Mouse (Mus musculus): ENCODE data around the gene Fez1. TPM values are rescaled to one million over a fixed set of nuclear protein-coding genes. Genes with fewer than 3 reads are reported as not detected.

The Fez1 gene
- total RNA-seq, 2 experiments from 2014 or later: 274 to 276 TPM

GRCm38 (mm10) chr9:36881615-36882014 lies 60.0 kb downstream of the Fez1 start:
- DNase-seq (ENCODE audit: low spot score in 2 of 2): no peak
- Histone ChIP-seq H3K4me3 (no peak overlapping the region), H3K27ac (peak overlapping the region; percentile 78)
- no peak for TF ChIP-seq CTCF (conservative IDR thresholded peaks at IDR 0.05)

- DNase-seq (ENCODE audit: low spot score in 2 of 2): peak; percentile 29 to 71
- no peak for TF ChIP-seq CTCF (conservative IDR thresholded peaks at IDR 0.05)
- H3K4me3 ChIP-seq: no peak overlapping the region
- peak overlapping the region; percentile 78 for H3K27ac ChIP-seq
Observed at GRCm38 (mm10) chr9:36882034-36882745, 60.5 kb downstream of the Fez1 start.

- H3K27ac ChIP-seq: no peak overlapping the region
- no peak for TF ChIP-seq CTCF (conservative IDR thresholded peaks at IDR 0.05)
- DNase-seq (ENCODE audit: low spot score in 2 of 2): no peak
- no peak overlapping the region for H3K4me3 ChIP-seq
Observed at GRCm38 (mm10) chr9:36883569-36883968, 61.9 kb downstream of the Fez1 start.

DNA sequence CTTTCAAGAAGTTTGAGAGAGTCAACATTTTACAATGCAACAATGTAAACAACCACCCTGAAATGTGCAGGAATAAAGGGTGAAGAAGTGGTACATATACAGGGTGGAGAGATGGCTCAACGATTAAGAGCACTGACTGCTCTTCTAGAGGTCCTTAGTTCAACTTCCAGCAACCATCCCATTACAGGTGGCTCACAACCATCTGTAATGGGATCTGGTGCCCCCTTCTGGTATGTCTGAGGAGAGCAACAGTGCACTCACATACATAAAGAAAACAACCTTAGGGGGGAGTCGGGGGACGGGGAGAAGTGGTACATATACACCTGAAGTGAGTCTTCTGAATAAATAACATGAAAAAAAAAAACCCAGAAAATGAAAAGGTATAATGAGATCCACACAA lies 63.6 kb downstream of the Fez1 start:
- no peak for DNase-seq (ENCODE audit: low spot score in 2 of 2)
- no peak overlapping the region for H3K27ac ChIP-seq
- no peak overlapping the region for H3K4me3 ChIP-seq
- TF ChIP-seq CTCF (conservative IDR thresholded peaks at IDR 0.05): peak; percentile 78

DNA sequence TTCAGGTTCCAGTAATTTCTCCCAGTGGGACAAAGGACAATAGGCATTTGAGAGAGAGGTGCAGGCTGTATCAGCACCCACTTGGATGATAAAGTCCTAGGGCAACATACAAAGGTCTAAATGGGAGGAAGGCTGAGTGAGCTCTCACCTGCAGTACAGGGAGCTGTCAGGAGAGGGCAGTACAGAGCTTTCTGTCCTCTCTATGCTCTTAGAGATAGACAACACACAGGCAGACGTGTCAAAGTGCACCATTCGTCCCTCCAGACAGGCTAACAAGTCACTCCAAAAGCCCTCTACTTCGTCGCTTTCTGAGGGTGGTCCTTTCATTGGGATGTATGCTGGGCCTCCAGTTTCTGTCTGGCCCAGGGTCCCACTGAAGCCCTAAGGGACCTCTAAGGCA lies 68.9 kb downstream of the Fez1 start:
- peak; percentile 86 for TF ChIP-seq CTCF (conservative IDR thresholded peaks at IDR 0.05)
- Histone ChIP-seq H3K4me3 (no peak overlapping the region), H3K27ac (no peak overlapping the region)
- peak in 1 of 2 experiments; percentile 65 for DNase-seq (ENCODE audit: low spot score in 2 of 2)

DNA sequence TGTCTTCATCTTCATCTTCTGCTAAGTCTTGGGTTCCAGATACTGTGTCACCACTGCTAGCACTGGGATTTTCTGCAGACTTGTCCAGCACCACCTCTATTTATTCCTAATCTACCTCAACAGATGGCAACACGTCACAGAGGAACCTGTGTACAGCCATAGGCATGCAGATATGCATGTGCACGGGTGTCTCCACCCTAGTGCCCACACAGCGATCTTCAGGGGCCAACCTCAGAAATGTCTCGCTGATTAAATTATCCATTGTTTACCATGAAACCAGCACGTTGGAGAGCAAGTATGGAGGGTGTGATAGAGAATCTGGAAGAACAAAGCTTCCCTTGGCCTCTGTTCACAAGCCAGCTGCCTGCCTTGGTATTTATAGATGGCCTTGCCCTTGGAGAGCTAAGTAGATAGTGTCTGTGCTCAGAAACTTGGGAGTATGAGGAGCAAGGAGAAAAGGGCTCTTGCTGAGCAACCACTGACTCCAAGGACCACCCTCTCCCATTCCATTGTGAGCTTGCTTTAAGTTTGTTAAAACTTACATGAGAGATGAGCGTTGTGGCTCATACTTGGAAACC lies 71.8 kb downstream of the Fez1 start:
- no peak for DNase-seq (ENCODE audit: low spot score in 2 of 2)
- no peak overlapping the region for H3K4me3 ChIP-seq
- no peak overlapping the region for H3K27ac ChIP-seq
- no peak for TF ChIP-seq CTCF (conservative IDR thresholded peaks at IDR 0.05)

GRCm38 (mm10) chr9:36894242-36894641 lies 72.6 kb downstream of the Fez1 start:
- Histone ChIP-seq H3K27ac (peak overlapping the region; percentile 51; the same call in 1 of the 2 replicates), H3K4me3 (no peak overlapping the region)
- TF ChIP-seq CTCF (conservative IDR thresholded peaks at IDR 0.05): no peak
- DNase-seq (ENCODE audit: low spot score in 2 of 2): no peak

- TF ChIP-seq CTCF (conservative IDR thresholded peaks at IDR 0.05): peak; percentile 89
- Histone ChIP-seq H3K27ac (peak overlapping the region; percentile 51), H3K4me3 (no peak overlapping the region)
- peak; percentile 74 to 83 for DNase-seq (ENCODE audit: low spot score in 2 of 2)
Observed at GRCm38 (mm10) chr9:36895009-36895693, 73.5 kb downstream of the Fez1 start.

DNA sequence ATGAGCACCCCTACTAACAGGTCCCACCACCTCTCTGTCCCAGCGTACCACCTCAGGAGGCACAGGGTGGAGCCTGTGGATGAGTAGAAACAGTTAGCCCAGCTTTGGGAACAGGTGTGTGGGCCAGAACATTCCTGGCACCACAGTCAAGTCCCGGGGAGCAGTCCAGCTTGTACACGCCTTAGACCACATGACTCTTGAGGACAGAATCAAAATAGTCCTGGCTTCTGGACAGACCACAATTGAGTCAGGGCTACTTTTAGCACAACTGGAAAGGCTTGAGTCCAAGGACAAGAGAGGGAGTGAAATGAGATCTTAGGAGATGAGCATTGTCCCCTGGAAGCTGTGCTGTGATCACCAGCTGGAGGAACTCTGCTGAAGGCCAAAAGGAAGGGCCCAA lies 76.9 kb downstream of the Fez1 start:
- no peak overlapping the region for H3K27ac ChIP-seq
- TF ChIP-seq CTCF (conservative IDR thresholded peaks at IDR 0.05): no peak
- H3K4me3 ChIP-seq: no peak overlapping the region
- DNase-seq (ENCODE audit: low spot score in 2 of 2): no peak

DNA sequence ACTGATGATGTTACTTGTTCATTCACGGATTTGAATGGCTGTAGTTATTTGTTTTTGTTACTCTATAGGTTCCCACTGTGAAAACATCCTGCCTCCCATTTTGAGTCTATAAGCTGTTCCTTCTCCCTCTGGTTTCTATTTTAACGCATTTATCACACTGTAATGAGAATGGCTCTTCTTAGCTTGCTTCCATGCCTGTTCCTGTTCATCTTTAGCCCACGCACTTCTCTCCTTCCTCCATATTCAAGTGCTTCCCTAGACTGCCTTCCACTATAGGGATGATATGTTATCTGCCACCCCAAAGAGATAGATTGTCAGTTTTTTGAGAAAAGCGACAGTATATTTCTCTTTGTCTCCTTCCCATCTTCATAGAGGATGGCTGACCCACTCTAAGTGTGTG lies 78.8 kb downstream of the Fez1 start:
- Histone ChIP-seq H3K27ac (no peak overlapping the region), H3K4me3 (no peak overlapping the region)
- DNase-seq (ENCODE audit: low spot score in 2 of 2): no peak
- no peak for TF ChIP-seq CTCF (conservative IDR thresholded peaks at IDR 0.05)

- Histone ChIP-seq H3K4me3 (no peak overlapping the region), H3K27ac (no peak overlapping the region)
- no peak for TF ChIP-seq CTCF (conservative IDR thresholded peaks at IDR 0.05)
- DNase-seq (ENCODE audit: low spot score in 2 of 2): no peak
Observed at GRCm38 (mm10) chr9:36905452-36905851, 83.8 kb downstream of the Fez1 start.

DNA sequence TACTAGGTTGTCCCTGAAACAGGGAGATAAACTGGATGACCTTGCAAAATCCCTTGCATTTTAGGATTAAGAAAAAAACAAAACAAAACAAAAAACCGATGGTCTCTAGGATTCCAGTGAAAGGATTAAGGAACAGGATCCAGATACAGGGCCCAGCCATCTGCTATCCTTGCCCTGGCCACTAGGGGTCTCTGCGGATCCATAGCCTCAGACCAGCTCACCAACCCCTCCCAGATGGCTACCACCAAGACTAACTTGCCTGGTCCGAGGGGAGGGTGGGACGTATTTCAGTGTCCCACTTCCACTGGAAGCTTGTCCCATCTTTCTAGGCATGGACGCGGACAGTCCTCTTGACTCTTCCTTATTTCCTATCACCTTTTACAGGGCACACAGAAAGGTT lies 94.7 kb downstream of the Fez1 start:
- TF ChIP-seq CTCF (conservative IDR thresholded peaks at IDR 0.05): peak; percentile 100
- Histone ChIP-seq H3K27ac (peak overlapping the region; percentile 80; the same call in 1 of the 2 replicates), H3K4me3 (no peak overlapping the region)
- peak; percentile 82 to 89 for DNase-seq (ENCODE audit: low spot score in 2 of 2)

GRCm38 (mm10) chr9:36916915-36917314 lies 95.3 kb downstream of the Fez1 start:
- no peak for TF ChIP-seq CTCF (conservative IDR thresholded peaks at IDR 0.05)
- no peak for DNase-seq (ENCODE audit: low spot score in 2 of 2)
- no peak overlapping the region for H3K4me3 ChIP-seq
- peak overlapping the region; percentile 80 for H3K27ac ChIP-seq
